Mouse (Mus musculus): ENCODE measurements around the gene Ankrd28.
"Not testable (repeated sequence)": the region's sequence is repeated elsewhere in the genome, so short reads cannot be mapped to it uniquely, and the experiment has no call there.

Ankrd28 gene

DNA sequence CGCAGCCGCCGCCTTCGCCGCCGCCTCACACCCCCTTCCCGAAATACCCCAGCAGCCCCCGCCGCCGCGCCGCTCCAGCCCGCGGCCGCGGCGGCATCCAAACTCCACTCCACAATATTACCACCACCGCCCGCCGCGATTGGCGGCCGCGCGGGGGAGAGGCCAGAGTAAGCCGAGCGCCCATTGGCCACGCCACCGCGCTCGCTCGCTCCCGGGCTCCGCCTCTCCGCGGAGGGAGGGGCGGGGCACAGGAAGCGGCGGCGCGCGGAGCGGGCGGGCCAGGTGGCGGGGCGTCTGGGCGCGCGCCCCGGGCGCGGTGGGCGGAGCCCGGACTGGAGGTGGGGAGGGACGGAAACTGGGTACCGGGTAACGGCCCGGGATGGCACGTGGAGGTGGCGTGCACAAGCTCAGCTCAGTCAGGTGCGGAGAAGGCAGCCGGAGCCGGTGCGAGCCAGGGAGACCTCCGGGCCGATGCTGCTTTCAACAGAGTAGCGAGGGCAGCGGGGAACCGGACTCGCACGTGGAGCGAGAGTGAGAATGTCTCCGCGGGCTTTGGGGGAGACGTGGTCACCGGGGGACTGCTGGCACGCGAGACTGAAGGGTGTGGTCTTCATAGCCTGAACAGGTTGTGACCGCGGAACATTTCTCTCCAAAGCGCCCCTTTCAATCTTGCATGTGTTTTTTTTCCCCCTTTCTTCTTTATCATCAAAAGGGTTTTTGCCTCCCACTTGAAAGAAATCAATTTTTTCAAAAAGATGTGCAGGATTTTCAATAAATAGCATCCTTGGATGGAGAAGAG is at the start of gene Ankrd28:
TSS of gene Ankrd28 (minus strand) at position 81 of the 799 bp plus-strand sequence.
- in situ Hi-C loops (cut with MboI; ENCODE audit: low sequenced_read_pairs) = no loop called here

DNA sequence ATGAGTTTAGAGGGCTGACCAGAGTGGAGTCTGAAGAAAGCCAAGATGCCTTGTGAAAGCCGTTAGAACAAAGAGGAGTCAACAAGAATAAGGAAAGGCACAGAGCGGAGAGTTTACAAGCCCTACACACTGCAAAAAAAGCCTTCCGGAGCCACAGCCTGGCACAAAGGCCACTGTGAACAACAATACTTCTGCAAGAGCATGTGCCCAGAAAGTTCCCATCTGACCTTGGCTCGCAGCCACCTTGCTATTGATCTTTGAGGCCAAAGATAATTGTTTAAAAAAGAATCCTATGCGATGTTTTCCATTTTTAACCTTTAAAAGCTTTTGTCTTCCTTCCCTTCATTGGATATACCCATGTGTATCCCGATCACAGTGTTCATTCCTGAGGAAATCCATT is 49.0 kb upstream of the Ankrd28 start:
- in situ Hi-C loops (cut with MboI; ENCODE audit: low sequenced_read_pairs) = no loop called here

DNA sequence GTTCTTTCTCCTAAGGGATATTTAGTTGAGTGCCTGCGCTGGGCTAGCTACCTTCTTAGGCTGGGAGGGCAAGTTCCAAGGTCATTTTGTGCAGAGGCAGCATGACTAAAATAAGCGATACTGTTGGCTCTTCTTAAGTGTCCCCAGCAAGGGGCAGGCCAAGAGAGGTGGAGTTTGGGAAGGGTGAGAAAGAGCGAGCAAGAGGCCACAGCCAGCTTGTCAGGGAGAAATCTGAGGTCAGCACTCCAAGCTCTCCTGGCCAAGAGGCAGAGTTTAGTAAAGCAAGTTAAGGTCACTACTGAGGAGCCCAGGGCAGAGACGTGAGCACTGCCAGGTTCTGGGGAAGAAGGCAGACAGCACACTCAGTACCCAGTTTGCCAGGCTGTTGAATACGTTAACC is 41.7 kb upstream of the Ankrd28 start:
- in situ Hi-C loops (cut with MboI; ENCODE audit: low sequenced_read_pairs) = no loop called here

DNA sequence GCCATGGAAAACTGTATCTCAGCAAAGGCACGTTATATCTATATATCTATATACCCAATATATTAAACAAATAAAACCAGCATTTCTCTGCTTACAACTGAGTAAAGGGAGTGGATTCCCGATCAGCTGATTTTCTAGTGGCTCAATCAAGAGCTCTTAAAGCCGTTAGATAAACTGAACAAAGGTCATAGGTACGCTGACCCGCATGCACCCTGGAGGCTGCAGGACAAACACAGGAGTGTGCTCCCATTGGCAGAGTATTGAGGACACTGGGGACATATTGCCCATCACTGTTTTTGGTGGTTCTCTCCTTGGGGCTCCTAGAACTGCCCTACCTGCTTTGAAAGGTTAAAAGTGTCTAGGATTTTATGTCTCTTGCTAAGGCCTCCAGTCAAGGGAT is 40.0 kb upstream of the Ankrd28 start:
- in situ Hi-C loops (cut with MboI; ENCODE audit: low sequenced_read_pairs) = no loop called here

DNA sequence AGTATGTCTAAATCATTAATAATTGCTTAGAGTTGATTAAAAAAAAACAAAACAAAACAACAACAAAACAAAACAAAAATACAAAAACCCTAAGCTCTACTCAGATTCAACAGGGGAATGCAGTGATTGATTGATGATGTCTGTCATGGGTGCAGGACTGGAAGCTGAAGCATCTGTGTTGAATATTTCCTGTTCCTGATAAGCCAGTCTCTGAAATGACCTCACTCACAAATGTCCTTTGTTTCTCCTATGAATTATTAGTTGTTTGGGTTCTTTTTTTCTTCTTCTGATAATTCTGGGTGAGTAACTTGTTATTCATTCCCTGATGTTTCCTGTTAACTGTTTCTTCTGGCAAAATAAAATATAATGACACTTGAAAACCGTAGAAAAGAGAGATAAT is 38.1 kb upstream of the Ankrd28 start:
- in situ Hi-C loops (cut with MboI; ENCODE audit: low sequenced_read_pairs) = no loop called here

DNA sequence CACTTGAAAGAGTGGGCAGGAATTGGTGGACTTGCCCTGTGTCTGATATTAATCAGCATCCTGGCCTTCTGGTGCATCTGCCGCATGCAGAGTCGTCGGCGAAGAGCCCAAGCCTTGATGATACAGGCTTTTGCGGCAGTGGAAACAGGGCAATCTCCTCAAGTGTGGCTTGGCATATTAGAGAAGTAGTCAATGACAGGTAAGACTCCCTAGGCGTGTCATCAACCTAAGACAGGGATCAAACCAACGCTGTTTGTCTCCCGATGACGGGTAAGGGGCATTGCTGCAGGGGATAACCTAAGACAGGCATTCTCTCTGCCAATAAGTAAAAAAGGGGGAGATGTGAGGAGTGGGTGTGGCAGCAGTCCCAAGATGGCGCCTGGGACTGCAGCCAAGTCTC is 35.9 kb upstream of the Ankrd28 start:
- in situ Hi-C loops (cut with MboI; ENCODE audit: low sequenced_read_pairs) = not testable (repeated sequence)

DNA sequence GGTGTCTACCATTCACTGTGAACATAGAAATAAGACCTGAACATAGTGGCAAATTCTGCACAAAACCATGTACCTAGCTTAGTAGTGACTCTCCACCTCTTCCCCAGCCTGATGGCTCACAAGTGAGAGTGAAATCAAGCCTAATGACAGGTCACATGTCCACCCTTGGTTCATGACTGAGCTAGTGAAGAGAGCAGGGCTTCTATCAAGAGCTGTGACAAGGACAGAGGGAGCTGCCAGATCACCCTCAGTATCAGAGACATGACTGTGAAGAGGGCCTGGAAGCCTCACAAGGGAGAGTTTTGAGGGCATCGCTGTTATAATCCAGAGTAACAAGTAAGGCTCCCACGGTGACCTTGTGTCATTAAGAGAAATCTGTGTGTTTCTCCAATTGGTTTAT is 28.2 kb upstream of the Ankrd28 start:
- in situ Hi-C loops (cut with MboI; ENCODE audit: low sequenced_read_pairs) = no loop called here

DNA sequence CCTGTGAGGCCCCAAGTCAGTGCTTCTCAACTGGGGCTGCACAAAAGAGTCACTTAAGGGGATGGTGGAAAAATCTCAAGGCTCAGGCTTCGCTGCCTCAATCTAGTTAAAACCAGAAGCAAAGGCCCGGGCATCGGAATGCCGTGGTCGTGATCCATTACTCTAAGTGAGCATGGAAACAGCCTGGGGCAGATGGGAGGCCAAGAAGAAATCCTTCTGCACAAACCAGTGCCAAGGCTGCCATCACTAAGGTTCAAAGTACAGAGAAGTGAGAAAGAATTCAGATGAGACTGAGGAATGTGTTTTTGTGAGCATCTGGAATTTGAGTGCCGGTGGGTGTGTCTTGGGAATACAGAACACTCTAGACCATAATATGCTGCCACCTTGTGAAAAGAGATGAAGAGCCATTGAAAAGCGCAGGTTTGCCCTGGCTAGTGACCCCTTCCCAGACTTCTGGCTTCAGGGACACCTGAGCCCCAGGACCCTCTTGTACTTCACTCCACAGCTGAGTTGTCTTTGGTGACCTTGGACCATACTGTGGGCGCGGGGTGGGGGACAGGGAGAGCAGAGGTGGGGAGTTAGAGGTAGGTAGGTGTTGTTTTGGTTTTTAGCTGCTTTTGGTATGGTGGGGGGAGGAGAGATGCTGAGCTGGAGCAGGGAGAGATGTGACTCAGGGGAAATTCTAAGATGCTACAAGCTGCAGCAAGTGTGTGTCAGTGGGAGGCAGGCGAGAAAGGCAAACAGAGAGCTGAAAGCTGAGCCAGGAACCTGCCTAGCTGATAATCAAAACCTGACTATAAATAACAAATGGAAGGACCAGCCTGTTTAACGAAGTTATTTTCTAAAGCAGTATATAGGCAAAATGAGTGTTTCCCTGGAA is 26.9 kb upstream of the Ankrd28 start:
- in situ Hi-C loops (cut with MboI; ENCODE audit: low sequenced_read_pairs) = no loop called here

DNA sequence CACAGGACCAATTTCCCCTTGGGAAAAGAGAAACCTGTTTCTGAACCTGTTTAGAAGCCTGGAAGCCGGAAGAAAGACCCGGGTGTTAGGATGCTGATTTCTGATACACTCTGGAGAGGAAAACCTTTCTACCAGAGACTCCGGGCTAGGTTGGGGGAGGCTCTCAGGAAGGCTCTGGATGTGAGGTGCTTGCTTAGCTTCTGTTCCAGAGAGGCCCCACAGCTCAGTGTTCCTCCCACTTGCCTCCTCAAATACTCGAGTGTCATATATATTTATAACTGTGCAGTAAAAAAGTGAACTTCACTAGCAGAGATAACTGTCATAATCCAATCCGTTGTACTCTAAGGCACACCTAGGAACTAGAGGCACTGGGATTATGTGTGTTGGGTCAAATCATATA is 25.6 kb upstream of the Ankrd28 start:
- in situ Hi-C loops (cut with MboI; ENCODE audit: low sequenced_read_pairs) = no loop called here

DNA sequence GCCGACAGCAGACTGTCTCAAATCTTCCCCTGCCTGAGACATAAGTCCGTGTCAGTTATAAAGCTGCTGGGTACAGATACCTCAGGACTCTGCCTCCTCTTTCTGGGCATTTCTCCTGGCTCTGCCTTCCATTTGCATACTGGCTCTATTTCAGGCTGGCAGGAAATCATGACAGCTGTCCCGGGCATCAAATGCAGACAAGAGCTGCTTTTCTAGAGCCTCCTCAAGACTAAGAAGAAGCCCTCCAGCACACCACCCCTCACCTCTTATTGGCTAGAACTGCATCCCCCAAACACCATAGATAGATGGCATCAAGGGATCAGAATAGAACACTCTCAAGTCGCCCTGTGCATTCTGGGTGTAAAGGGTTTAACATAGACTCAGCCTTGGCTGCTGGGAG is 24.2 kb upstream of the Ankrd28 start:
- in situ Hi-C loops (cut with MboI; ENCODE audit: low sequenced_read_pairs) = no loop called here

DNA sequence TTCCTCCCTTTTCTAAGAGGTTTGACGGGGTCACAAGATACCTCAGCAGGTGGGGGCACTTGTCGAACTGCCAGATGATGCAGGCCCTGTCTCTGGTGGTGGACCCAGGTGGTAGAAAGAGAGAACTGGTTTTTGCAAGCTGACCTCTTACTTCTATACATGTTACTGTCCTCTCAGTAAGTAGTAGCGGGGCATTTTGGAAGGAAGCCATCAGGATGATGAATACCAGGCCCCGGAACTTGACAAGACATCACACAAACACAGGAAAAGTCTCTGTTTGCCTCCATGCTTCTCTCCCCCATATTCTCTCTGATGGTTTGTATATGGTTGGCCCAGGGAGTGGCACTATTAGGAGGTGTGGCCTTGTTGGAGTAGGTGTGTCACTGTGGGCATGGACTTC is 13.1 kb upstream of the Ankrd28 start:
- in situ Hi-C loops (cut with MboI; ENCODE audit: low sequenced_read_pairs) = no loop called here

DNA sequence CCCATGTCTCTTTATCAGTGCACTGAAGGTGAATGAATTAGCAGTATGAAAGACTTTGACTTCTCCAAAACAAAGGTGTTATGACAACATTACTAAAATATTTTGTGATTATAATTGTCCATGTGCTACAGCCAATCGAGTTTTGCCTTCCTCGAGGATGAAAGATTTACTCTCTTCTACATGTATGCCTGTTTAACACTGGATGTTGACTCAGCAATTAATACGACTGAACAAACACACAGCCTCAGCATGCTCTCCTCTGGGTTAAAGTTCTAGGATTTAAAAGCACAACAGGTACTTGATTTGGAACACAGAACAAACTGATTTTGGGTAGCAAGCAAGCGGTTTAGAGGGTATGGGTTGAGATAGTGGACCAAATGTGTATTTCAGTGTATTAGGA is 1.6 kb upstream of the Ankrd28 start:
- in situ Hi-C loops (cut with MboI; ENCODE audit: low sequenced_read_pairs) = no loop called here

DNA sequence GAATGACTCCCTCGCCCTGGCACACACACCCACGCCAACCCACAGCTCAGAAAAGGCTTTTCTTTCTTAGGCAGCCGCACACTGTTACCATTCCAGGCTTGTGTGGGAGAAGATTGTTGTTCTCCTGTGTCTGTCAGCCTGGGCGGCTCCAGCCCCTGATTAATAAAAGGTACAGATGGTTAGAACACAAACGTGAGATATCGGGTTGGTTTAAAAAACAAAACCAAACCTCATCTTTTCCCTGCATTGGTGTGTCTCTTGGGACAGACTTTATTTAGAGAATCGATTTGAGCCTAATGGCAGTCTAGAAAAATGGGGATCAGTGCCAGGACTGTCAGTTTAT is 890 bp upstream of the Ankrd28 start:
- in situ Hi-C loops (cut with MboI; ENCODE audit: low sequenced_read_pairs) = no loop called here

DNA sequence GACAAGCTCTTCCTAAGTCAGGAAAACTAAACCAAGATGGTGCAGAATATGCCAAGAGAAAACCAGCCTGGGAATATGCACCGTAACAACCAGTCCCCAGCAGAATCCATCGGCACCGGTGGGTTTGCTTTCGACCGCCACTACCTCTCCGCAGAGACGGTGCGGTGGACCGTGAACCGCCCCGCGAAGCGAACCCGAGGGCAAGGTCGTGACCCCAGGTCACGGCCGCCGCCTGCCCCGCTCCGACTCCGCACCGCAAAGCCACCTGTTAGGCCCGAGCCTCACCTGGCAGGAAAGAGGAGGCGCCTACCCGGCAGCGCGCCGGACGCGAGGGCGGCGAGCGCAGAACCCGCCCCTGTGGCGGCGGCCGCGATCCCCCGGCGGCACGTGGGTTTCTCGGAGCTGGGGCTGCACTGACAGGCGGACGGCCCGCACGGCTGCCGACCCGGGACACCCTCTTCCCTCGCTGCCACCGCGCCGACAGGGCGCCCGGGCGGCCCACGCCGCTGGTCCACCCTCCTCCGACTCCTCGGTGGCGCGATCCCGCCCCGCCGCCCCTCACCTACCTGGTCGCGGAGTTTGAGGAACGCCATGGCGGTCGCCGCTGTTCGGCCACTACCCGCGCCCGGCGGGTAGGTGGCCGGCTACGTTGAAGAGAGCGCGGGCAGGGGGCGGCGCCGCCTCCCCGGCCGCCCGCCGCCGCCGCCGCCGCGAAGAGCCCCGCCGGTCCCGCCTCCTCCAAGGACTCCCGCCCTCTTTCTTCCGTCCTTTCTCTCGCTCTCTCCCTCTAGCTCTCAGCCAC is 489 bp downstream of the Ankrd28 start:
- in situ Hi-C loops (cut with MboI; ENCODE audit: low sequenced_read_pairs) = no loop called here

DNA sequence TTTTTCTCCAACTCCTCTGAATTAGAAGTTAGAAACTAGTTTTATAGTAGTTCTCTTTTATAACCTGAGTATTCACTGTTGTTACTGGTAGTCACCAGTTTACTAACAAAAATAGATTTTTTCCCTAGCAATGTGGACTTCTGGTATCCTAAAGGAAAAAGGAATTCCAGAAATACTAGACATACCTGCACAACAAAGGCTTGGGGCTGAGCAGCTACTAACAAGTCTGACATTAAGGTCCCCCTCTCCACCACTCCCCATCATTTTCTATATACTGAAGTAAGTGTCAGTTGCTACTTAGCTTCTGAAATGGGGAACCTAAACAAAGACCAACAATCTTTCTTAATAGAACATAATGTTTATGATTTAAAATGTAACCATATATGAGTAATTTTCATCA is 3.2 kb downstream of the Ankrd28 start:
- in situ Hi-C loops (cut with MboI; ENCODE audit: low sequenced_read_pairs) = no loop called here

DNA sequence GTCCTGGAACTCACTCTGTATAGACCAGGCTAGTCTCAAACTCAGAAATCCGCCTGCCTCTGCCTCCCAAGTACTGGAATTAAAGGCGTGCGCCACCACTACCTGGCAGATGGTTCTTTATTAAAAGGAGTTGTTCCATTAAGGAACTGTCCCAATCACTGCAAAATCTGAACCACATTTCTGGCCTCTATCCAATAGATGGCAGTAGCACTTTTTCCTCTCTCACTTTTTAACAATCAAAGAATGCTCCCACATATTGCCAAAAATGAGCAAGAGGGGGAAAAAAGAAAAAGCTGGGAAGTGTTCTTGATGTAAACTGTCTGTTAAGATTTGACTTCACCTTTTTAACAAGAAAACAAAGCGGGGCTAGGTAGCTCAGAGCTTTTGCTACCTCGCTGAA is 20.5 kb downstream of the Ankrd28 start:
- in situ Hi-C loops (cut with MboI; ENCODE audit: low sequenced_read_pairs) = no loop called here

DNA sequence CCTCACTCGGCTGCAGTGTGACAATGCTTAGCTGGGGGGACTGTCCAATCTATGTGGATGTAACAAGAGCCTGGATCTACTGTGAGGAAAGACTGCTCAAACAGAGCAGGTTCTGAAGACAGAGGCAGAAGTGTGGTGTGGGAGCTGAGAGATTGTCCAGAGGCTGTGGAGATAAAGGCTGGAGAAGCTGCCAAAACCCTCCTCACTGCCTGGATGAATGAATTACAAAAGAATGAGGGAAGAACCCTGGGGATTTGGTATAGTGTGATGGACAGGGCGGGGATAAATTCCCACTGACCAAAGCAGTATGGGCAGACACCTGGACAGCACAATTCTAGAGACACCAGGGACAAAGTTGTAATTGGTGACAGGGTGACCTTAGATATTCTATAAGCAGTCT is 26.7 kb downstream of the Ankrd28 start:
- in situ Hi-C loops (cut with MboI; ENCODE audit: low sequenced_read_pairs) = no loop called here

DNA sequence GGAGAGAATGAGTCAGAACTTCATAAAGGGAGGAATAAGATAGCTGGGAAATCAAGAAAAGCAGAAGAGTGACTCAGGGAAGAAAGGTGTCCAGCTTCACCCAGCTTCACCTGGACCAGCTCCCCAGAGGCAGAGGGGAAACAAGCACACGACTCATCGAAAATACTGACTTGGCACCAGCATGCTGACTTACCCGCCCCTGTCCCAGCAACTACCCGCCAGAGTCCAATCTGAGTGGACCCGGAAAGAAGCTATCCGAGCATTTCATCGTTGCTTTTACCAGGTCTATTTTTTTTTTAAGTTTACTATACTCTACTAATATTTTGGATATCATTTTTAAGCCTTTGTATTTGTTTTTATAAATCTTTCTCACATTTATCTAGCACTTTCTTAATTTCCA is 29.5 kb downstream of the Ankrd28 start:
- in situ Hi-C loops (cut with MboI; ENCODE audit: low sequenced_read_pairs) = no loop called here

DNA sequence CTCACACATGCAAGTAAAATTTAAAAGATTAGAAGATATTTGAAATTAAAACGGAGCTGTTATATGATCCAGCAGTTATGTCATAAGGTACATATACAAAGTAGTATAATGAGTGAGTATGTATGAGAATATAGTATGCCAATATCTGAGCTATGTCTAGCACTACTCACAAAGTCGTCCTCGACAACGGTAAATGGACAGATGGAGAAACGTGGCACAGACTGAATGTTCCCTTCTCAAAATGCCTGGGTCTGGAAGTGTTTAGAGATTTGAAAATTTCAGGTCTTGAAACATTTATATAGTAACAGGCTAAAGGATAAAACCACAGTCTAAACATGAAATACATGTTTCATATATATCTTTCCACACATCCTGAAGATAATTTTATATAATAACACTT is 30.0 kb downstream of the Ankrd28 start:
- in situ Hi-C loops (cut with MboI; ENCODE audit: low sequenced_read_pairs) = no loop called here

DNA sequence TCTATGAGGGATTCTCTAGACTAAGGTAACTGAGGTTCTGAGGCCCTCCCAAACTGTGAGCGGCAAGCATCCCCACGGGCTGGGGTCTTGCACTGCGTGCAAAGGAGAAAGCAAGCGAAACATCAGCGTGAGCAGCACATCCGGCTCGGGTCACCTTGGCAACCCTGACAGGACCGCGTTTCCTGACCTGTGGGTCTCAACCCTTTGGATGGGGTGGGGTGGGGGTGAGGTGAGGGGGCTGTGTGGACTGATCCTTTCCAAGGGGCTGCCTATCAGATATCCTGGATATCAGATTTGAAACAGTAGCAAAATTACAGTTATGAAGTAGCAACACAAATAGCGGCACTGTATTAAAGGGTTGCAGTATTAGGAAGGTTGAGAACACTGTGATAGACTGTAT is 31.5 kb downstream of the Ankrd28 start:
- in situ Hi-C loops (cut with MboI; ENCODE audit: low sequenced_read_pairs) = loop anchor here (5.0 to 10.0 kb wide), 3 partner anchors 143 to 278 kb away; no protein-coding TSS in a partner anchor

DNA sequence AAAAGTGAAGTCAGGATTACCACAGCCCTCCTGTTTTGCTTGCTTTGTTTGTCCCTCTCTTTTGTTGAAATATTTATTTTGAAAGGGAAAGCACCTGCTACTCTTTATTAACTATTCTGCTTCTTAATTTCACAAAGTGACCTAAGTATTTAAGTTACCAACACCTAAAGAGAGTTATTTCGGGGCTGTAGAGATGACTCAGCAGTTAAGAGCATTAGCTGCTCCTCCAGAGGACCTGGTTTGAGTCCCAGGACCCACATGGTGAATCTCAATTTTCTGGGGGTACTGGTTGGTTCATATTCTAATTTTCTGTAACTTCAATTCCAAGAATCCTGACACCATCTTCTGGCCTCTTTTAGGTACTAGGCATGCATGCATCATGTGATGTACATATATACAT is 34.9 kb downstream of the Ankrd28 start:
- in situ Hi-C loops (cut with MboI; ENCODE audit: low sequenced_read_pairs) = loop anchor here (5.0 to 10.0 kb wide), 3 partner anchors 147 to 282 kb away; no protein-coding TSS in a partner anchor
